ENCODE assay signal across 17 mouse cellular contexts in the genomic region with DNA sequence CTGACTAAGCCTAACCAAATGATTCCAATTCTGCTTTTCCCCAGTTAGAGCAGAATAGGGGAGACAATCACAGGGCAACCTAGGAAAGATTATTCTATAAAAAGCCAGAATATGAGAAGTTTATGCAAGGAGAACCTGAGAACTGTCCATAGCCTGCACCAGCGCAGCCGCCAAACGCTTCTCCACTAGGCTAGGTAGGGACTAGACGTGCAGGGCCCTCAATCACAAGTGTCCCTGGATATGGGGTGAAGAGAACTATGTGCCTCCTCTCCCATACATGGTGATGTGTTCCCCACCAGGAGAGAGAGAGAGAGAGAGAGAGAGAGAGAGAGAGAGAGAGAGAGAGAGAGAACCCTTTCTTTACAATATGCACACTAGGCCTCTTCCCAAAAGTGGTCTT. TPM values are rescaled to one million over a fixed set of nuclear protein-coding genes. Genes with fewer than 3 reads are reported as not detected.
A peak's percentile ranks its signal among the peaks of the same experiment; 100 is the strongest.
DNase-seq lines count a peak whose midpoint lies in the region; ATAC-seq and TF ChIP-seq lines count a peak whose summit lies in the region.
"Had no signal": no experiment of that assay in that cellular context is flagged by ENCODE, and none has a peak within 500 bp of the region (broad histone marks: within the 10 kb centered on the region; RNA-seq: fewer than 3 reads in every experiment).

No protein-coding gene starts in this region.

- no peak for ATAC-seq in forebrain, postnatal 0 days
- no peak for ATAC-seq in forebrain, embryonic 11.5 days (replicated peaks; ENCODE audit: low FRiP score)
- no peak for ATAC-seq in hindbrain, embryonic 13.5 days (ENCODE audit: low FRiP score)
- ATAC-seq in hindbrain, embryonic 11.5 days (ENCODE audit: low FRiP score) = no peak
- ATAC-seq in hindbrain, embryonic 16.5 days = no peak

- peak overlapping the region; percentile 80; the same call in 1 of the 2 replicates for H3K9ac ChIP-seq in forebrain, postnatal 0 days
- no peak overlapping the region for H3K9ac ChIP-seq in forebrain, embryonic 11.5 days (ENCODE audit: low read length)
- H3K9ac ChIP-seq in hindbrain, embryonic 13.5 days = no peak overlapping the region
- H3K9ac ChIP-seq in hindbrain, embryonic 11.5 days (ENCODE audit: low read depth, low read length) = no peak overlapping the region
- H3K9ac ChIP-seq in hindbrain, embryonic 16.5 days (ENCODE audit: low read depth, low read length) = no peak overlapping the region; the same call in 1 of the 2 replicates
- H3K9ac ChIP-seq: liver, embryonic 14.5 days; neural tube, embryonic 12.5 days; stomach, embryonic 15.5 days had no signal

- WGBS in forebrain, postnatal 0 days = 94% methylated on average over 4 of the region's 4 CpGs
- 82% methylated on average over 4 of the region's 4 CpGs for WGBS in forebrain, embryonic 11.5 days
- WGBS in hindbrain, embryonic 13.5 days = 93% methylated on average over 4 of the region's 4 CpGs
- WGBS in hindbrain, embryonic 11.5 days = 98% methylated on average over 4 of the region's 4 CpGs
- 93% methylated on average over 4 of the region's 4 CpGs for WGBS in hindbrain, embryonic 16.5 days

- peak overlapping the region; percentile 90 for H3K4me2 ChIP-seq in forebrain, postnatal 0 days (ENCODE audit: low read depth)
- H3K4me2 ChIP-seq in forebrain, embryonic 11.5 days (ENCODE audit: low read depth, low read length, severe bottlenecking) = no peak overlapping the region
- peak overlapping the region; percentile 94; the same call in 1 of the 2 replicates for H3K4me2 ChIP-seq in hindbrain, embryonic 13.5 days
- no peak overlapping the region for H3K4me2 ChIP-seq in hindbrain, embryonic 11.5 days (replicated peaks; ENCODE audit: low read depth, low read length)
- H3K4me2 ChIP-seq in hindbrain, embryonic 16.5 days (ENCODE audit: low read length) = peak overlapping the region; percentile 78

- DNase-seq in forebrain, postnatal 0 days = no peak
- no peak for DNase-seq in forebrain, embryonic 11.5 days (ENCODE audit: low spot score)
- no peak for DNase-seq in hindbrain, embryonic 11.5 days (ENCODE audit: low spot score)
- DNase-seq in liver = no peak
- DNase-seq: adrenal gland, postnatal 36 days; gastrocnemius, postnatal 10 days; kidney, postnatal 10 days; left cerebral cortex, postnatal 4 days; lung, postnatal 14 days; retina, postnatal 1 day had no signal

- no peaks in the 10 kb centered on the region for H3K9me3 ChIP-seq in forebrain, postnatal 0 days (ENCODE audit: low read length)
- no peaks in the 10 kb centered on the region for H3K9me3 ChIP-seq in forebrain, embryonic 11.5 days (ENCODE audit: control insufficient read depth, low read length)
- H3K9me3 ChIP-seq in hindbrain, embryonic 13.5 days = no peaks in the 10 kb centered on the region
- no peaks in the 10 kb centered on the region for H3K9me3 ChIP-seq in hindbrain, embryonic 11.5 days (ENCODE audit: control insufficient read depth, low read length)
- H3K9me3 ChIP-seq in hindbrain, embryonic 16.5 days (ENCODE audit: control insufficient read depth, low read length) = no peaks in the 10 kb centered on the region
- H3K9me3 ChIP-seq: neural tube, embryonic 12.5 days; stomach, embryonic 15.5 days had no signal

- no peaks in the 10 kb centered on the region for H3K36me3 ChIP-seq in forebrain, postnatal 0 days (ENCODE audit: insufficient read depth)
- no peaks in the 10 kb centered on the region for H3K36me3 ChIP-seq in forebrain, embryonic 11.5 days (ENCODE audit: control insufficient read depth, insufficient read depth, low read length)
- H3K36me3 ChIP-seq in hindbrain, embryonic 13.5 days = no peaks in the 10 kb centered on the region
- no peaks in the 10 kb centered on the region for H3K36me3 ChIP-seq in hindbrain, embryonic 11.5 days (ENCODE audit: control insufficient read depth, insufficient read depth, low read length)
- no peaks in the 10 kb centered on the region for H3K36me3 ChIP-seq in hindbrain, embryonic 16.5 days (ENCODE audit: control insufficient read depth, insufficient read depth, low read length)
- H3K36me3 ChIP-seq: neural tube, embryonic 12.5 days; stomach, embryonic 15.5 days had no signal

- H3K4me1 ChIP-seq in forebrain, postnatal 0 days (ENCODE audit: insufficient read depth) = no peaks in the 10 kb centered on the region
- peaks cover 4% of the 10 kb centered on the region; the same call in 1 of the 2 replicates for H3K4me1 ChIP-seq in forebrain, embryonic 11.5 days (replicated peaks; ENCODE audit: control insufficient read depth, insufficient read depth, low read length)
- peaks cover 6% of the 10 kb centered on the region for H3K4me1 ChIP-seq in hindbrain, embryonic 13.5 days (replicated peaks)
- peaks cover 3% of the 10 kb centered on the region; the same call in 1 of the 2 replicates for H3K4me1 ChIP-seq in hindbrain, embryonic 11.5 days (replicated peaks; ENCODE audit: control insufficient read depth, insufficient read depth, low read length)
- H3K4me1 ChIP-seq in brown adipose tissue, adult 24 weeks (ENCODE audit: control insufficient read depth, insufficient read depth, insufficient read length, low read length) = no peaks in the 10 kb centered on the region
- peaks cover 5% of the 10 kb centered on the region; the same call in 1 of the 2 replicates for H3K4me1 ChIP-seq in hindbrain, embryonic 16.5 days (ENCODE audit: control insufficient read depth, insufficient read depth, low read depth, low read length)
- H3K4me1 ChIP-seq: stomach, embryonic 15.5 days had no signal

- H3K4me3 ChIP-seq in forebrain, postnatal 0 days (ENCODE audit: low read depth, low read length) = peak overlapping the region; percentile 61; the same call in 1 of the 2 replicates
- no peak overlapping the region for H3K4me3 ChIP-seq in forebrain, embryonic 11.5 days (ENCODE audit: low read depth, low read length)
- H3K4me3 ChIP-seq in hindbrain, embryonic 13.5 days = no peak overlapping the region
- no peak overlapping the region for H3K4me3 ChIP-seq in hindbrain, embryonic 11.5 days (ENCODE audit: low read depth, low read length)
- H3K4me3 ChIP-seq in brown adipose tissue, adult 24 weeks (ENCODE audit: insufficient read depth, low read depth, low read length) = peak overlapping the region; percentile 57; the same call in 1 of the 2 replicates
- peak overlapping the region; percentile 69 for H3K4me3 ChIP-seq in hindbrain, embryonic 16.5 days (ENCODE audit: low read length)

- H3K27me3 ChIP-seq in forebrain, postnatal 0 days (ENCODE audit: insufficient read depth, low read length) = no peaks in the 10 kb centered on the region
- peaks cover 17% of the 10 kb centered on the region for H3K27me3 ChIP-seq in forebrain, embryonic 11.5 days (ENCODE audit: control insufficient read depth, insufficient read depth, low read length)
- peaks cover 32% of the 10 kb centered on the region for H3K27me3 ChIP-seq in hindbrain, embryonic 13.5 days
- peaks cover 14% of the 10 kb centered on the region; the same call in 1 of the 2 replicates for H3K27me3 ChIP-seq in hindbrain, embryonic 11.5 days (ENCODE audit: control insufficient read depth, insufficient read depth, low read length)
- no peaks in the 10 kb centered on the region for H3K27me3 ChIP-seq in hindbrain, embryonic 16.5 days (replicated peaks; ENCODE audit: control insufficient read depth, insufficient read depth, low read length)
- H3K27me3 ChIP-seq: stomach, embryonic 15.5 days had no signal

- no peak for TF ChIP-seq CTCF in forebrain, postnatal 0 days (IDR thresholded peaks at IDR 0.05; ENCODE audit: low read depth)

- no peak overlapping the region for H3K27ac ChIP-seq in forebrain, postnatal 0 days (ENCODE audit: low read depth, low read length)
- no peak overlapping the region for H3K27ac ChIP-seq in forebrain, embryonic 11.5 days (ENCODE audit: low read depth, low read length)
- H3K27ac ChIP-seq in hindbrain, embryonic 13.5 days = no peak overlapping the region
- H3K27ac ChIP-seq in hindbrain, embryonic 11.5 days (ENCODE audit: low read depth, low read length) = no peak overlapping the region
- H3K27ac ChIP-seq in brown adipose tissue, adult 24 weeks (replicated peaks; ENCODE audit: low read depth, low read length) = no peak overlapping the region
- H3K27ac ChIP-seq in hindbrain, embryonic 16.5 days (ENCODE audit: low read depth, low read length) = no peak overlapping the region
- H3K27ac ChIP-seq: liver, embryonic 14.5 days; neural tube, embryonic 12.5 days; stomach, embryonic 15.5 days had no signal

RNA-seq across cellular contexts. Expression of gene Lrrc3b, which starts 2.2 kb away (rescaled TPM):
- 21.2 and 21.5 TPM in 2 replicates for total RNA-seq in forebrain, postnatal 0 days (2014; rRNA removed)
- polyA plus RNA-seq in forebrain, postnatal 0 days (2015; fragmentation: Nextera tagmentation; extraction: Ambion mirVana) = 13.5 and 22.5 TPM in 2 replicates
- polyA plus RNA-seq in forebrain, embryonic 11.5 days (2014; fragmentation: Nextera tagmentation; extraction: Ambion mirVana) = 0.80 and 0.90 TPM in 2 replicates
- 6.7 and 8.1 TPM in 2 replicates for polyA plus RNA-seq in hindbrain, embryonic 13.5 days (2015; fragmentation: Nextera tagmentation; extraction: Ambion mirVana)
- polyA plus RNA-seq in hindbrain, embryonic 11.5 days (2014; fragmentation: Nextera tagmentation; extraction: Ambion mirVana) = 1.5 and 1.6 TPM in 2 replicates
- polyA plus RNA-seq in brown adipose tissue, adult 24 weeks (2012; ENCODE audit: insufficient read depth, insufficient read length, missing spikeins) = not detected in 2 replicates
- polyA plus RNA-seq in hindbrain, embryonic 16.5 days (2015; fragmentation: Nextera tagmentation; extraction: Ambion mirVana) = 31.4 and 34.5 TPM in 2 replicates
- total RNA-seq: common myeloid progenitor, adult 5-6 weeks had no signal

Comparison
In these comparisons a context has a peak if more than half of its experiments do, and no peak if none do; other contexts are left out.
1. H3K4me2 ChIP-seq: peak in forebrain, postnatal 0 days (single experiment), hindbrain, embryonic 13.5 days (single experiment) and hindbrain, embryonic 16.5 days (single experiment); none in forebrain, embryonic 11.5 days (single experiment) and hindbrain, embryonic 11.5 days (single experiment).
2. H3K4me3 ChIP-seq: peak in forebrain, postnatal 0 days (single experiment), brown adipose tissue, adult 24 weeks (single experiment) and hindbrain, embryonic 16.5 days (single experiment); none in forebrain, embryonic 11.5 days (single experiment), hindbrain, embryonic 13.5 days (single experiment) and hindbrain, embryonic 11.5 days (single experiment).